Mouse (Mus musculus) liver, adult 2 months (tissue): Measurements from ENCODE around the gene Rassf5.

ENCODE experiments used
- CTCF ChIP-seq: fragments of 200-500 bp; IDR thresholded peaks from 2 replicates; pipeline ENCODE4 v1.5.1; 2011; ENCODE audit warnings: low read depth, low read length, control low read depth
- POLR2A ChIP-seq: fragments of 200-500 bp; IDR thresholded peaks from 2 replicates; pipeline ENCODE4 v1.6.1; 2011; ENCODE audit warnings: low read length, control low read depth; ENCODE audit not compliant: insufficient read depth; ENCODE audit errors: extremely low read depth

GRCm38 (mm10) chr1:131185821-131186506 lies 59.1 kb downstream of the Rassf5 start:
- TF ChIP-seq CTCF (no peak), POLR2A (no peak)
